Mouse (Mus musculus) hindbrain, postnatal 0 days (tissue): ENCODE results near the gene Ddb2. TPM values are rescaled to one million over a fixed set of nuclear protein-coding genes. Genes with fewer than 3 reads are reported as not detected.

Experiments
- ATAC-seq: fragments of 200-750 bp; cut with Nextera tagmentation; 2 replicates; pipeline ENCODE4 v1.8.0; 2017; ENCODE audit warnings: mild to moderate bottlenecking, moderate TSS enrichment, moderate library complexity
- DNase-seq: peaks from one replicate; pipeline ENCODE4 v3.0.0-alpha.2; 2015; ENCODE audit warnings: low spot score
- H3K27ac ChIP-seq: fragments of 300-500 bp; sonication (generic); 2 replicates; pipeline ENCODE4 v1.5.1; 2014; ENCODE audit warnings: mild to moderate bottlenecking
- H3K27me3 ChIP-seq: fragments of 300-500 bp; sonication (generic); 2 replicates; pipeline ENCODE4 v1.6.1; 2014; ENCODE audit warnings: low read length, mixed read lengths; ENCODE audit not compliant: insufficient read depth
- H3K36me3 ChIP-seq: fragments of 300-500 bp; sonication (generic); 2 replicates; pipeline ENCODE4 v1.6.1; 2014; ENCODE audit warnings: low read length, mixed read lengths; ENCODE audit not compliant: insufficient read depth
- H3K4me1 ChIP-seq: fragments of 300-500 bp; sonication (generic); 2 replicates; pipeline ENCODE4 v1.6.1; 2014; ENCODE audit warnings: antibody characterized with exemption, low read length, mixed read lengths; ENCODE audit not compliant: insufficient read depth
- H3K4me2 ChIP-seq: fragments of 300-500 bp; sonication (generic); 2 replicates; pipeline ENCODE4 v1.6.1; 2014; ENCODE audit warnings: low read depth, mild to moderate bottlenecking, low read length, moderate library complexity, mixed read lengths
- H3K4me3 ChIP-seq: fragments of 300-500 bp; sonication (generic); 2 replicates; pipeline ENCODE4 v1.5.1; 2014; ENCODE audit warnings: low read length
- H3K9ac ChIP-seq: fragments of 300-500 bp; sonication (generic); replicated peaks from 2 replicates; pipeline ENCODE4 v1.6.1; 2014; ENCODE audit warnings: mild to moderate bottlenecking, low read length, moderate library complexity, mixed read lengths
- H3K9me3 ChIP-seq: fragments of 300-500 bp; sonication (generic); 2 replicates; pipeline ENCODE4 v1.6.1; 2016; ENCODE audit warnings: low read length, mixed read lengths
- CTCF ChIP-seq: IDR thresholded peaks from 2 replicates; pipeline ENCODE4 v1.5.1; 2016; ENCODE audit warnings: antibody characterized with exemption, control low read depth, low read depth
- WGBS: fragments of 180-500 bp; shearing (Covaris S2); extraction: QIAGEN DNeasy Blood & Tissue Kit; methylation state at CpG from one replicate; pipeline ENCODE4 v1.1.7; 2014; 5-methylcytosine and 5-hydroxymethylcytosine counted together
- polyA plus RNA-seq: library from polyadenylated mRNA; unstranded; fragments of >200 nt; fragmentation: Nextera tagmentation; extraction: Ambion mirVana; gene quantifications from 2 replicates; pipeline ENCODE4 v1.2.1, GENCODE M21; 2015
- total RNA-seq: library from RNA; depleted of rRNA; stranded (reverse); fragments of >200 nt; gene quantifications from 2 replicates; pipeline ENCODE4 v1.2.3, GENCODE M21; 2014

The Ddb2 gene
- total and polyA plus RNA-seq, 2 experiments from 2014 or later: 11.3 to 11.5 TPM

DNA sequence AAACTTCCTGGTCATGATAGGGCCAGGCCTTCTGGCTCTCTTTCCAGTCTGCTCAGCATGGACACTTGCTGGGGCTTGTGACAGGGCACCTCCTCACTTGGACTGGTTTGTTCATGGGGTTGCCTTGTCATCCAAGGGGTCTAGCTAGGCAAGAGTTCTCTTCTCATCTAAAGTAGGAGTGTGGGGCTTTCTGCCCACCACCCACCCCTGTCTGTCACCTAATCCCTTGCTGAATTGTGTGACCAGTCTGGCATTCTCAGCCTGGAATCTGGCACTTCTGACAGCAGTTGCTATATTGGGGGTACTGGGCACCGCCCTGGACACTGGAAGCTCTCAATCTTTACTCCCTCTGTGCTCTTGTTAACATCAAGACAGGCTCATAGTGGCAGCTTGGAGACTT lies 22.7 kb upstream of the Ddb2 start:
- Histone ChIP-seq H3K9me3 (no peaks in the 10 kb centered on the region), H3K9ac (no peak overlapping the region), H3K36me3 (no peaks in the 10 kb centered on the region), H3K27ac (no peak overlapping the region), H3K4me2 (no peak overlapping the region), H3K27me3 (peaks cover 1% of the 10 kb centered on the region; the same call in 1 of the 2 replicates), H3K4me1 (peaks cover 11% of the 10 kb centered on the region), H3K4me3 (no peak overlapping the region)
- 100% methylated on average over 1 of the region's 1 CpGs for WGBS
- no peak for TF ChIP-seq CTCF
- DNase-seq (no peak), ATAC-seq (no peak)

DNA sequence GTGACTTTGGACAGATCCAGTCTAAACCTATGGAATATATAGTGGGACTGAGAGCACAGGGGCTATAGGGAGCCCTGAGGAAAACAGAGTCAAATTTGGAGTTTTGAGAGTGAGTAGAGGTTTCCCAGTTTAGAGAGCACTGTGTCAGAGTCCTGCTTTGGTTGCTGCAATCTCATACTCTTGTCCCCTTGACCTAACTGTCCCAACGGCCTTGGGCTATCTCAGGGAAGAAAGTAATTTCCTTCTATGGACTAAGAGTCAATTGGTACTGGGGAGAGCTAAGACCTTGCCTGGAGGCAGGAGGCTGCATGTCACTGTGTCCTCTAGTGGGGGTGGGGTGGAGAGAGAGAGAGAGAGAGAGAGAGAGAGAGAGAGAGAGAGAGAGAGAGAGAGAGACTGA lies 22.0 kb upstream of the Ddb2 start:
- WGBS: 55% methylated on average over 1 of the region's 1 CpGs
- no peak for TF ChIP-seq CTCF
- Histone ChIP-seq H3K27ac (peak overlapping the region; percentile 76; the same call in 1 of the 2 replicates), H3K36me3 (no peaks in the 10 kb centered on the region), H3K9me3 (no peaks in the 10 kb centered on the region), H3K9ac (no peak overlapping the region), H3K4me3 (no peak overlapping the region), H3K4me1 (peaks cover 6% of the 10 kb centered on the region), H3K4me2 (peak overlapping the region; percentile 94; the same call in 1 of the 2 replicates), H3K27me3 (peaks cover 4% of the 10 kb centered on the region; the same call in 1 of the 2 replicates)
- no peak for ATAC-seq
- no peak for DNase-seq

DNA sequence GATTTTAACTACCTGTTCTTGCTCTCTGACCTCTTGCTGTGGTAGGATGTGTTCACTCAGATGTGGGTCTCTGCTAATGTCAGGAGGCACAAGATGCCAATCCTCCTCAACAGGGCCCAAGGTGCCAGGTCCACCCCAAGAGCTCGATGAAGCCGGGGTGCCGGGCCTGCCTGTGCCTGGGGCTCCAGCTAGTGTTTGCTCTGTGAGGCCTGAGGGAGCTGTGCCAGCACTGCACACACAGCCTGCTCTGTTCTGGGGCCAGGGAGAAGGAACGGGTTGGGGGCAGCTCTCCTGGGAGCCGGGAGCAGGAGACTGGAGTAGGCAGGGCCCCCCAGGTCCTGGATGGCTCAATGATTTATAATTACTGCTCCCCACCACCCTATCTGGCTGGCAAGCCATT lies 21.3 kb upstream of the Ddb2 start:
- peak overlapping the region; percentile 94 for H3K4me2 ChIP-seq
- no peaks in the 10 kb centered on the region for H3K36me3 ChIP-seq
- no peak for TF ChIP-seq CTCF
- peak; percentile 65 for ATAC-seq
- peak overlapping the region; percentile 54 for H3K4me3 ChIP-seq
- DNase-seq: peak; percentile 63
- H3K27ac ChIP-seq: peak overlapping the region; percentile 76
- peaks cover 6% of the 10 kb centered on the region for H3K4me1 ChIP-seq
- peak overlapping the region; percentile 53 for H3K9ac ChIP-seq
- WGBS: 42% methylated on average over 5 of the region's 5 CpGs
- peaks cover 4% of the 10 kb centered on the region; the same call in 1 of the 2 replicates for H3K27me3 ChIP-seq
- H3K9me3 ChIP-seq: no peaks in the 10 kb centered on the region

DNA sequence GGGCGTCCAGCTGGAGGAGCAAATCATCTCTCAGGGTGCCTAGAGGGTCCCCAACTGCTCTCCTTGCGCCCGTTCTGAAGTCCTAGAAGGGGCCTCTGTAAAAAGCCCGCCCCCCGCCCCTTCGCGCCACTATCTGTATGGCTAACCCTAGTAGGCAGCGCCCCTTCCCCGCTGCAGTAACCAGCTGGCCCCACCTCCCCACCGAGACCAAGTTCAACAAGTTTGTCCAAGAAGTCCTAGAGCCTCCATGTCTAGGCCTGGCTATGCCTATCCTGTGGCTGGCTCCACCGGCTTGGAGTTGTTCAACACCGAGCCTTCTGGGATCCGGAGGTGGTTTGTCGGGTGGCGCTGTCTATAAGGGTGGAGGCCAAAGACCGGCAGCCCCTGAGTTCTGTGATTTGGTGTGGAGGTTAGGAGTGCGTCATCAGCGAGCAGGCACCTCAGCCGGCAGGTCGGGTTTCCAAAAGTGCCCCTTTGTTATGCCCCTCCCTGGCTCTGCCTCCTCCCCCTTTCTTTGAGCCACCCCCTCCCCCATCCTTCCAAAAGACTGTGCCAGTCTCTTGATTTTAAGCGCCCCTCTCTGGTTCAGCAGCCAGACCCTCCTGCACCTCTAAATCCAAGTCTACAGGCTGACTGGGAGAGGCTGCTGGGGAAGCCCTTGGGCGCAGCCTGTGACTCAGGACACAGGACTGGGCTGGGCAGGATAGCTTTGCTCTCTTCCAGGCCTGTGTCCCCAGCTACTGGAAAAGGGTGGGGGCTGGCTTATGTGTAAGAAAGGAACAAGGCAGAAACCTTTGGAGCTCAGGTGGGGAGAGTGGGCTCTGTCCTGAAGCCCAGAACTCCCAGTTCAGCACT lies 20.6 kb upstream of the Ddb2 start:
- Histone ChIP-seq H3K9ac (peak overlapping the region; percentile 53), H3K4me1 (peaks cover 6% of the 10 kb centered on the region), H3K4me2 (peak overlapping the region; percentile 94), H3K4me3 (peak overlapping the region; percentile 54), H3K27me3 (peaks cover 4% of the 10 kb centered on the region; the same call in 1 of the 2 replicates), H3K36me3 (no peaks in the 10 kb centered on the region), H3K27ac (peak overlapping the region; percentile 76), H3K9me3 (no peaks in the 10 kb centered on the region)
- DNase-seq (peak; percentile 68), ATAC-seq (peak; percentile 83)
- no peak for TF ChIP-seq CTCF
- WGBS: 2% methylated on average over 22 of the region's 22 CpGs

DNA sequence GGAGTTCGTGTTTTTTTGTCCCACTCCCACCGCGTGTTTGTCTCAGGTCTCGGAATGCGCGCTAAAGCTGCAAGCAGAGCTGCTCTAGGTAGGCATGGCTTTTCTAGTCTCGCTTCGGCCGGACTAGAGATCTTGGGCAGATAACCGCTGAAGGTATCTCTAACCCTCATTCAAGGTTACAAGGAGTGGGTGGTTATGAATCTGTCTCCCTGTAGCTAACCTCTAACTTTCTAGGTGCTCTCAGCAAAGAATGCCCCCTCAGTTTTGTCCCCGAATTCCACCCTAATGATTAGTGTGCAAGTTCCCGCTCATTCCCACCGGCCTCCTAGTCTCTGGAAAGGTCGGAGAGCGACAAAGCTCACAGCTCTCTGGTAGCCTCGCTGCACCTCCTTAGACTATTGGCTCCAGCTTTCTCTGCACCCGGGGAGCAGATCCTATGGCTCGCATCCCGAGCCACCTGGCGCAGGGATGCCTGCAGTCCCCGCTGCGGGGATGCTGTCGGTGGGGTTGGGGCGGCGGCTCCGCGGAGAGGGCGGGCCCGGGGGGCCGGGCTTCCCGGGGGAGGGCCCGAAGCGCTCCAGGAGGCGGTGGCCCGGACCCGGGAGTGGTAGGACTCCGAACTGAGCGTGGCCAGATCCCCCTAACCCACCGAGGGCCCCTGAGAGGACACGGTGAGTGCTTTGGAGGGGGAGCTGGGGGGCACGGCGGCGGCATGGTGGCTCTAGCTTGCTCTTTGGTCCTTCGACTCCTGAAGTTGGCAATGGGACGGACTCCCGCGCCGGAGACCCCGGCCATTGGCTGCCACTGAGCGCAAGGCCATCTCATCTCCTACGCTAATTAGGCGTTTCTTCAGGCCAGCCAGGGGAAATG lies 19.7 kb upstream of the Ddb2 start:
- H3K4me2 ChIP-seq: peak overlapping the region; percentile 94
- no peak for TF ChIP-seq CTCF
- H3K36me3 ChIP-seq: no peaks in the 10 kb centered on the region
- no peaks in the 10 kb centered on the region for H3K9me3 ChIP-seq
- peaks cover 6% of the 10 kb centered on the region for H3K4me1 ChIP-seq
- peak; percentile 39 for DNase-seq
- WGBS: under 1% methylated on average over 50 of the region's 52 CpGs
- ATAC-seq: peak; percentile 39; the same call in 1 of the 2 replicates
- H3K4me3 ChIP-seq: peak overlapping the region; percentile 54
- H3K27me3 ChIP-seq: peaks cover 4% of the 10 kb centered on the region; the same call in 1 of the 2 replicates
- peak overlapping the region; percentile 76; the same call in 1 of the 2 replicates for H3K27ac ChIP-seq
- peak overlapping the region; percentile 53 for H3K9ac ChIP-seq

DNA sequence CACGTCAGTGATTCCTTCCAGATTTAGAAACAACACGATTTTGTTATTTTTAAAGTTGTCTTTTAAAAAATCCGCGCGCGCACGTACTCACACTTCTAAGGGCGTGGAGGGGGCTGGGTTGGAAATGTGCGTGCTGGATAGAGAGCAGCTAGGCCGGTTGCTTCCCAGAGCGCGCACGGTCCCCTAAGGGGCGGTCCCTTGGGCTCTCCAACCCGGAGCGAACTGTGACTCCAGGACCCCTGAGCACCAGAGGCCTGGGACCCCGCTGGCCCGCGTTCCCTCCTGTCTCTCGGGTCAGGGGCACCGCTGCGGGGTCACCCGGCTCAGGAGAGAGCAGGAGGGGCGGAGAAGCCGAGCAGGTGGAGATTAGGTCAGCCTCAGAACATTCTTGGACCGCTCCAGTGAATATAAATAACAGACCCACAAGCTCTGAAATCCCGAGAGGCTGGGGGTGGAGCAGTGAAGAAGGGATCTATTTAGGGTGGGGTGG lies 18.9 kb upstream of the Ddb2 start, which contains the start of gene Pacsin3:
Gene Pacsin3, plus strand, starts transcription at position 294 of the 490 bp plus-strand sequence.
- DNase-seq (no peak), ATAC-seq (no peak)
- H3K4me3 ChIP-seq: peak within 1 kb of the TSS; percentile 54
- H3K4me2 ChIP-seq: peak within 1 kb of the TSS; percentile 94
- peaks cover 4% of the 10 kb centered on the region; the same call in 1 of the 2 replicates for H3K27me3 ChIP-seq
- peak within 1 kb of the TSS; percentile 76; the same call in 1 of the 2 replicates for H3K27ac ChIP-seq
- no peaks in the 10 kb centered on the region for H3K36me3 ChIP-seq
- WGBS: 2% methylated on average over 27 of the region's 27 CpGs
- H3K4me1 ChIP-seq: peaks cover 6% of the 10 kb centered on the region
- H3K9me3 ChIP-seq: no peaks in the 10 kb centered on the region
- H3K9ac ChIP-seq: peak within 1 kb of the TSS; percentile 53
- TF ChIP-seq CTCF: no peak
